Mouse (Mus musculus) cortical plate, adult 2 months (tissue): ENCODE results near the gene Igfbp5. TPM values are rescaled to one million over a fixed set of nuclear protein-coding genes. Genes with fewer than 3 reads are reported as not detected.
A peak's percentile ranks its signal among the peaks of the same experiment; 100 is the strongest.

Experiments
- H3K27ac ChIP-seq: fragments of 200-500 bp; 2 replicates; pipeline ENCODE4 v1.5.1; 2012; ENCODE audit warnings: low read length, control low read depth, inconsistent platforms; ENCODE audit not compliant: insufficient read depth
- H3K4me1 ChIP-seq: fragments of 200-500 bp; 2 replicates; pipeline ENCODE4 v1.6.1; 2011; ENCODE audit warnings: low read length; ENCODE audit not compliant: control insufficient read depth, insufficient read depth
- H3K4me3 ChIP-seq: fragments of 200-500 bp; 2 replicates; pipeline ENCODE4 v1.5.1; 2011; ENCODE audit warnings: mild to moderate bottlenecking, low read length, control low read depth; ENCODE audit not compliant: insufficient read depth
- CTCF ChIP-seq: fragments of 200-500 bp; IDR thresholded peaks from 2 replicates; pipeline ENCODE4 v1.5.1; 2011; ENCODE audit warnings: mild to moderate bottlenecking, control low read depth, low read length; ENCODE audit not compliant: insufficient read depth; ENCODE audit errors: extremely low read depth
- POLR2A ChIP-seq: fragments of 200-500 bp; IDR thresholded peaks from 2 replicates; pipeline ENCODE4 v1.6.1; 2011; ENCODE audit warnings: mild to moderate bottlenecking, low read length, control low read depth; ENCODE audit not compliant: insufficient read depth; ENCODE audit errors: extremely low read depth
- polyA plus RNA-seq: library from polyadenylated mRNA; depleted of rRNA; stranded (reverse); fragments of >200 nt; gene quantifications from 2 replicates; pipeline ENCODE4 v1.2.3, GENCODE M21; 2012

Gene Igfbp5
- polyA plus RNA-seq, 1 experiment, result 64.2 TPM

- peak; percentile 20; the same call in 1 of the 2 replicates for TF ChIP-seq CTCF
- no peak for TF ChIP-seq POLR2A
- Histone ChIP-seq H3K27ac (no peak overlapping the region), H3K4me1 (no peaks in the 10 kb centered on the region), H3K4me3 (no peak overlapping the region)
These were observed 1.4 kb upstream of the Igfbp5 start for GRCm38 (mm10) chr1:72876111-72876510.

- no peak for TF ChIP-seq POLR2A
- TF ChIP-seq CTCF, result no peak
These were observed 1.0 kb upstream of the Igfbp5 start for GRCm38 (mm10) chr1:72875708-72876107.

DNA sequence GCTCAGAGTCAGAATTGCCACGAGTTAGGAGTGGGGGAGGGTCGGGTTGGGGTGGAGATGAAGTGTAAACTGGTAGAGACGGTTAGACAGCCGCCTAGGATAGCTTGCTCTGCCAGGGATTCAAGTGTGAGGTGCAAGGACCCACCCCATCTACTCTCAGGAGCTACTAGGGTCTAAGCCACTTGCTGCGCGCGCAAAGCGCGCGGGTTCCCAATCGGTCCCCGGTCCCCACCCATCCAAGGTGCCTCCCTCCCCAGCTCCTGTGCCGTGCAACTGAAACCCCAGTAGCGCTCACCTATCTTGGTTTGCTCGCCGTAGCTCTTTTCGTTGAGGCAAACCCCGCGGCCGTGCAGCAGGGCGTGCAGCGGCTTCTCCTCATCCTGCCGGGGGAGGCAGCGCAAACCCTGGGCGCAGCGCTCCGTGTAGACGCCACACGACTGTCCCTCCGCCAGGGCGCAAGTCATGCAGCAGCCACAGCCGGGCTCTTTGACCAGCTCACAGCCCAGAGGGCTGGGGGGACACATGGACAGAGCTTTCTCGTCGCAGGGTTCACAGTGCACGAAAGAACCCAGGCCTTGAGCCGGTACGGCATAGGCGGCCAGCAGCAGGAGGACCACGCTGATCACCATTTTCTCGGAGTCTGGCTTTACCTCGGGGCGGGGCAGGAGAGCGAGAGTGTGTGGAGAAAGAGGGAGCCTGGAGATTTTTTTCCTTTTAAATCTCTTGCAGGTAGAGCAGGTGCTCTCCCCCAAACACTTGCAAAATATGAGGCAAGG is 985 bp downstream of the Igfbp5 start:
- peak overlapping the region; percentile 31; the same call in 1 of the 2 replicates for H3K27ac ChIP-seq
- TF ChIP-seq POLR2A (peak; percentile 31; the same call in 1 of the 2 replicates), CTCF (no peak)
- H3K4me3 ChIP-seq, result peak overlapping the region; percentile 46
- H3K4me1 ChIP-seq, result 0 out of 2 replicates have a peak, but pooled peaks cover 1% of the 10 kb centered on the region

More at GRCm38 (mm10) chr1:72875708-72876107, 1.0 kb upstream of the Igfbp5 start:
- Histone ChIP-seq H3K27ac (no peak overlapping the region), H3K4me1 (0 out of 2 replicates have a peak, but pooled peaks cover 1% of the 10 kb centered on the region), H3K4me3 (no peak overlapping the region)

DNA sequence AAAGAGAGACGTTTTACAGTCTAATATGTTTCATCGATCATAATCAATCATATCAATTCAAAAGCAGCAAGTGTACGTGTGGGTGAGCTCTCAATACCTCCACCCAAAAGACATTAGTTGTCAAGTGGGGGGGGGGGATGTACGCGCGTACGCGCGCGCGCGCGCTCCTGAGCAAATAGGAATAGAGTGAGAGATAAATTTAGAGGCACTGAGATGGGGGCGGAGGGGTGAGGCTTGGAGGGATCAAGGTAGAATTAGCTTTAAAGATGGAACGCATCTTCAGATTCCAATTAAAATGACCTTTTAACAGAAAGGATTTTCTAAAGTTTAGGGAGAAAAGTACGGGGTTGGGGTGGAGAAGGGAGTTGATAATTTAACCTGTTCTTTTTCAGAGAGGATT is 1.6 kb downstream of the Igfbp5 start:
- peak overlapping the region; percentile 46 for H3K4me3 ChIP-seq
- TF ChIP-seq CTCF (no peak), POLR2A (no peak)
- H3K4me1 ChIP-seq, result 0 out of 2 replicates have a peak, but pooled peaks cover 1% of the 10 kb centered on the region
- H3K27ac ChIP-seq, result no peak overlapping the region

- peak overlapping the region; percentile 27 for H3K4me3 ChIP-seq
- H3K4me1 ChIP-seq, result 0 out of 2 replicates have a peak, but pooled peaks cover 1% of the 10 kb centered on the region
- TF ChIP-seq POLR2A (peak; percentile 48; the same call in 1 of the 2 replicates), CTCF (no peak)
- H3K27ac ChIP-seq, result no peak overlapping the region
These were observed 2.2 kb downstream of the Igfbp5 start for GRCm38 (mm10) chr1:72872521-72872920.

DNA sequence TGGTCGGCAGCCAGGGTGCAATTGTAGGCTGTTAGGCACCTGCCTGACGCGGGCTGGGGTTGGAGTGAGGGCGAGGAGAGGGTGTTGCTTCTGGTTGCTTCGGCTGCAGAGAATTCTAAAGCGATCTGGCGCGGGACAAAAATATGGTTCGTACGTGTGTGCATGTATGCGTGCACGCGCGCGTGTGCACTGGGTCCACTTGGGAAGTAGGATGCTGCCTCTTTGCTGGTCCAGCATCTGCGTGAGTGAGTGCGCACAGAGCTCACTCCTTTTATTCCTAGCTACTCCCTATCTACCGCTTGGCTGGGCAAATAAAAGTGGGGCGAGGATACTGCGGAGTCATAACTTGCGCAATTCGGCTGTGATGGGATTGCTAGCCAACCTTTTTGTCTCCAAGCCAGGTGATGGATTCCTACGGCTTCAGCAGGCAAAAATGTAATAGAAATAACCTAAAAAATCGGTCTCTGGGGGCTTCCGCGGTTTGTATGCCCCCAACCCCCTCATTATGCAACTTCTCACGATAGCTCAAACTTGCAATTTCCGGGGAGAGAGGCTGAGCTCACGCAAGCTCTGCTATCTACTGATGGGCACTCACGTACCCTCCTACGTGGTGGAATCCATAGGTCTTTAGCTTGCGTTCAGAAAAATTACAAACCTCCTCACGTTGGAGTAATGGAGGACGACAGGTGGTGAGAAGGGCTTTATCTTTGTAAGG is 2.8 kb downstream of the Igfbp5 start:
- 0 out of 2 replicates have a peak, but pooled peaks cover 1% of the 10 kb centered on the region for H3K4me1 ChIP-seq
- TF ChIP-seq POLR2A (peak; percentile 91), CTCF (no peak)

DNA sequence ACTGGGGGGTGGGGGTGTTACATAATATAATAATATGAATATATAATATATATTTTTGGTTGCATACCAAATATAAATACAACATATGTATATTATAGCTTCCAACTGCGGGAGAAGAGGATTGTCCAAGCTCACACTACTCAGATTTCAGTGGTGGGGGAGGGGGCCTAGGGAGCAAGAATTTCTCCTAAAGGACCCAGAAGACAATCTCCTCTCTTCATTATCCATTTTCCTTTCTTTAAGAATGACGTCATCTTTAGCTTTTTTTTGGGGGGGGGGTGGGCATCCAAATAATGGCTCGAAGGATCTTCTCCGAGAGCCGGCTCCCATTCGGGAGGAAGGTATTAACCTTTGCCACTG is 3.4 kb downstream of the Igfbp5 start:
- Histone ChIP-seq H3K4me3 (peak overlapping the region; percentile 35), H3K27ac (peak overlapping the region; percentile 53), H3K4me1 (0 out of 2 replicates have a peak, but pooled peaks cover 1% of the 10 kb centered on the region)
- no peak for TF ChIP-seq CTCF
- TF ChIP-seq POLR2A, result no peak

More for the DNA sequence above, 2.8 kb downstream of the Igfbp5 start:
- Histone ChIP-seq H3K27ac (peak overlapping the region; percentile 53), H3K4me3 (peak overlapping the region; percentile 35)

- peak overlapping the region; percentile 36 for H3K4me3 ChIP-seq
- 0 out of 2 replicates have a peak, but pooled peaks cover 1% of the 10 kb centered on the region for H3K4me1 ChIP-seq
- peak overlapping the region; percentile 68 for H3K27ac ChIP-seq
- TF ChIP-seq CTCF (no peak), POLR2A (peak; percentile 54; the same call in 1 of the 2 replicates)
These were observed 3.9 kb downstream of the Igfbp5 start for GRCm38 (mm10) chr1:72870615-72871336.
